Mouse (Mus musculus) C2C12 (cell line): Measurements from ENCODE around the gene Rnf39.

Experiments used
- CEBPB ChIP-seq: IDR thresholded peaks from one replicate; pipeline ENCODE4 v1.6.1; 2011; ENCODE audit warnings: low read depth, mild to moderate bottlenecking, control low read depth, moderate library complexity
- CTCF ChIP-seq: IDR thresholded peaks from one replicate; pipeline ENCODE4 v1.5.1; 2011; ENCODE audit not compliant: control insufficient read depth, insufficient read depth, insufficient read length
- MAX ChIP-seq: IDR thresholded peaks from one replicate; pipeline ENCODE4 v1.6.1; 2011; ENCODE audit warnings: mild to moderate bottlenecking, control low read depth
- USF1 ChIP-seq: IDR thresholded peaks from one replicate; pipeline ENCODE4 v1.6.1; 2011; ENCODE audit warnings: low read depth, mild to moderate bottlenecking, control low read depth, moderate library complexity

- no peak for TF ChIP-seq CTCF
- no peak for TF ChIP-seq MAX
- TF ChIP-seq CEBPB = no peak
- no peak for TF ChIP-seq USF1
Observed at GRCm38 (mm10) chr17:36938056-36938455, 4.7 kb upstream of the Rnf39 start.
